Mouse (Mus musculus): ENCODE data around the gene Fam83c. TPM values are rescaled to one million over a fixed set of nuclear protein-coding genes. Genes with fewer than 3 reads are reported as not detected.
"Not testable (repeated sequence)": the region's sequence is repeated elsewhere in the genome, so short reads cannot be mapped to it uniquely, and the experiment has no call there.

Gene Fam83c
- under 1 TPM in 3 of 4 experiments, not detected in 1; 0.06 to 0.15 (median 0.10) TPM for total RNA-seq (2022)

GRCm38 (mm10) chr2:155834732-155835131 is at the start of gene Fam83c:
Gene Fam83c (minus strand): TSS chr2:155834854.
- no peak for DNase-seq

GRCm38 (mm10) chr2:155882087-155882486 is 47.4 kb upstream of the Fam83c start:
- no peak for DNase-seq

- DNase-seq: peak; percentile 71
Measured at GRCm38 (mm10) chr2:155878964-155879876, 44.6 kb upstream of the Fam83c start.

- DNase-seq: no peak
Measured at GRCm38 (mm10) chr2:155873636-155874035, 39.0 kb upstream of the Fam83c start.

GRCm38 (mm10) chr2:155872930-155873507 is 38.4 kb upstream of the Fam83c start:
- DNase-seq: no peak

- DNase-seq: no peak
Measured at GRCm38 (mm10) chr2:155872486-155872885, 37.8 kb upstream of the Fam83c start.

GRCm38 (mm10) chr2:155869772-155870171 is 35.1 kb upstream of the Fam83c start:
- DNase-seq: no peak

GRCm38 (mm10) chr2:155868320-155868719 is 33.7 kb upstream of the Fam83c start:
- DNase-seq: no peak

GRCm38 (mm10) chr2:155863301-155863867 is 28.7 kb upstream of the Fam83c start:
- DNase-seq: no peak

GRCm38 (mm10) chr2:155862573-155863300 is 28.1 kb upstream of the Fam83c start:
- DNase-seq: no peak

GRCm38 (mm10) chr2:155861581-155861980 is 26.9 kb upstream of the Fam83c start:
- DNase-seq: peak; percentile 70

GRCm38 (mm10) chr2:155860102-155860501 is 25.4 kb upstream of the Fam83c start:
- no peak for DNase-seq

GRCm38 (mm10) chr2:155852536-155852935 is 17.9 kb upstream of the Fam83c start:
- DNase-seq: no peak

- no peak for DNase-seq
Measured at GRCm38 (mm10) chr2:155850120-155850519, 15.5 kb upstream of the Fam83c start.

GRCm38 (mm10) chr2:155849464-155849863 is 14.8 kb upstream of the Fam83c start:
- DNase-seq: no peak

- peak; percentile 67 for DNase-seq
Measured at GRCm38 (mm10) chr2:155848291-155848690, 13.6 kb upstream of the Fam83c start.

GRCm38 (mm10) chr2:155846930-155847329 is 12.3 kb upstream of the Fam83c start:
- no peak for DNase-seq

GRCm38 (mm10) chr2:155838961-155839360 is 4.3 kb upstream of the Fam83c start:
- no peak for DNase-seq

GRCm38 (mm10) chr2:155837961-155838360 is 3.3 kb upstream of the Fam83c start:
- DNase-seq: no peak

GRCm38 (mm10) chr2:155832087-155832486 is 2.6 kb downstream of the Fam83c start:
- DNase-seq: not testable (repeated sequence)

GRCm38 (mm10) chr2:155831302-155831701 is 3.4 kb downstream of the Fam83c start:
- DNase-seq: no peak

GRCm38 (mm10) chr2:155830841-155831240 is 3.8 kb downstream of the Fam83c start:
- DNase-seq: no peak
